Mouse (Mus musculus) frontal cortex, adult 2 months (tissue): ENCODE results near the gene Tex2. TPM values are rescaled to one million over a fixed set of nuclear protein-coding genes. Genes with fewer than 3 reads are reported as not detected.
A peak's percentile ranks its signal among the peaks of the same experiment; 100 is the strongest.
"Not testable (repeated sequence)": the region's sequence is repeated elsewhere in the genome, so short reads cannot be mapped to it uniquely, and the experiment has no call there.

Source experiments
- DNase-seq, 2 experiments: peaks; one replicate each; pipeline ENCODE4 v3.0.0; 2022; ENCODE audit warnings: low spot score in 1 of 2; ENCODE audit errors: extremely low spot score in 1 of 2
- polyA plus RNA-seq: library from polyadenylated mRNA; depleted of rRNA; stranded (reverse); fragments of >200 nt; gene quantifications from 2 replicates; pipeline ENCODE4 v1.2.3, GENCODE M21; 2012

Gene Tex2
- polyA plus RNA-seq, 1 experiment: 57.7 TPM

GRCm38 (mm10) chr11:106580468-106580867 lies 32.8 kb downstream of the Tex2 start:
- DNase-seq: no peak

GRCm38 (mm10) chr11:106579957-106580356 lies 33.3 kb downstream of the Tex2 start:
- DNase-seq: no peak

GRCm38 (mm10) chr11:106579146-106579545 lies 34.1 kb downstream of the Tex2 start:
- no peak for DNase-seq

GRCm38 (mm10) chr11:106577624-106578355 lies 35.4 kb downstream of the Tex2 start:
- DNase-seq: not testable (repeated sequence)

GRCm38 (mm10) chr11:106574456-106574855 lies 38.8 kb downstream of the Tex2 start:
- DNase-seq: no peak

GRCm38 (mm10) chr11:106573476-106574240 lies 39.6 kb downstream of the Tex2 start:
- DNase-seq: no peak

- no peak for DNase-seq
Observed at GRCm38 (mm10) chr11:106572958-106573357, 40.3 kb downstream of the Tex2 start.

GRCm38 (mm10) chr11:106572020-106572782 lies 41.0 kb downstream of the Tex2 start:
- peak in 1 of 2 experiments; percentile 48 for DNase-seq

- no peak for DNase-seq
Observed at GRCm38 (mm10) chr11:106571026-106571983, 41.9 kb downstream of the Tex2 start.

GRCm38 (mm10) chr11:106568329-106568960 lies 44.8 kb downstream of the Tex2 start:
- DNase-seq: no peak

GRCm38 (mm10) chr11:106566040-106566785 lies 47.0 kb downstream of the Tex2 start:
- DNase-seq: no peak

- DNase-seq: peak; percentile 71 to 86
Observed at GRCm38 (mm10) chr11:106564261-106564660, 49.0 kb downstream of the Tex2 start.

- no peak for DNase-seq
Observed at GRCm38 (mm10) chr11:106562707-106563106, 50.5 kb downstream of the Tex2 start.

GRCm38 (mm10) chr11:106559773-106560172 lies 53.5 kb downstream of the Tex2 start:
- DNase-seq: peak; percentile 41 to 67

- no peak for DNase-seq
Observed at GRCm38 (mm10) chr11:106558008-106558407, 55.2 kb downstream of the Tex2 start.

GRCm38 (mm10) chr11:106557398-106557797 lies 55.8 kb downstream of the Tex2 start:
- DNase-seq: no peak

- DNase-seq: no peak
Observed at GRCm38 (mm10) chr11:106556689-106557088, 56.5 kb downstream of the Tex2 start.

- no peak for DNase-seq
Observed at GRCm38 (mm10) chr11:106555805-106556615, 57.2 kb downstream of the Tex2 start.
